Mouse (Mus musculus) embryonic facial prominence, embryonic 13.5 days (tissue): ENCODE measurements around the gene Nradd. TPM values are rescaled to one million over a fixed set of nuclear protein-coding genes. Genes with fewer than 3 reads are reported as not detected.

Experiments used
- ATAC-seq: fragments of 200-750 bp; cut with Nextera tagmentation; 2 replicates; pipeline ENCODE4 v1.8.0; 2017; ENCODE audit warnings: low read depth; ENCODE audit not compliant: insufficient number of reproducible peaks, insufficient read depth, low FRiP score, low TSS enrichment
- H3K27ac ChIP-seq: fragments of 300-500 bp; sonication (generic); 2 replicates; pipeline ENCODE4 v1.5.1; 2015; ENCODE audit warnings: moderate library complexity, mild to moderate bottlenecking, inconsistent platforms
- H3K27me3 ChIP-seq: fragments of 300-500 bp; sonication (generic); 2 replicates; pipeline ENCODE4 v1.6.1; 2015; ENCODE audit warnings: mild to moderate bottlenecking, inconsistent platforms
- H3K36me3 ChIP-seq: fragments of 300-500 bp; sonication (generic); 2 replicates; pipeline ENCODE4 v1.6.1; 2015; ENCODE audit warnings: mild to moderate bottlenecking, inconsistent platforms
- H3K4me1 ChIP-seq: fragments of 300-500 bp; sonication (generic); 2 replicates; pipeline ENCODE4 v1.6.1; 2015; ENCODE audit warnings: inconsistent platforms
- H3K4me2 ChIP-seq: fragments of 300-500 bp; sonication (generic); 2 replicates; pipeline ENCODE4 v1.6.1; 2015; ENCODE audit warnings: moderate library complexity, mild to moderate bottlenecking, inconsistent platforms
- H3K4me3 ChIP-seq: fragments of 300-500 bp; sonication (generic); 2 replicates; pipeline ENCODE4 v1.5.1; 2015; ENCODE audit warnings: mild to moderate bottlenecking, inconsistent platforms
- H3K9ac ChIP-seq: fragments of 300-500 bp; sonication (generic); 2 replicates; pipeline ENCODE4 v1.6.1; 2015; ENCODE audit warnings: mild to moderate bottlenecking, inconsistent platforms
- H3K9me3 ChIP-seq: fragments of 300-500 bp; sonication (generic); 2 replicates; pipeline ENCODE4 v1.6.1; 2016; ENCODE audit warnings: inconsistent platforms
- WGBS: fragments of 180-500 bp; shearing (Covaris S2); methylation state at CpG from one replicate; pipeline ENCODE4 v1.1.7; 2015; ENCODE audit warnings: mixed read lengths; 5-methylcytosine and 5-hydroxymethylcytosine counted together
- polyA plus RNA-seq: library from polyadenylated mRNA; unstranded; fragments of >200 nt; fragmentation: Nextera tagmentation; extraction: Ambion mirVana; gene quantifications from 2 replicates; pipeline ENCODE4 v1.2.1, GENCODE M21; 2015

The Nradd gene
- polyA plus RNA-seq, 1 experiment from 2014 or later: 77.5 TPM

GRCm38 (mm10) chr9:110649775-110650174, 25.5 kb upstream of the Nradd start:
- H3K4me2 ChIP-seq: no peak overlapping the region
- no peak overlapping the region for H3K27ac ChIP-seq
- H3K4me1 ChIP-seq: peaks cover 28% of the 10 kb centered on the region
- no peak overlapping the region for H3K9ac ChIP-seq
- no peaks in the 10 kb centered on the region for H3K36me3 ChIP-seq
- no peaks in the 10 kb centered on the region for H3K9me3 ChIP-seq
- H3K27me3 ChIP-seq: peaks cover 48% of the 10 kb centered on the region
- ATAC-seq: no peak
- no peak overlapping the region for H3K4me3 ChIP-seq

GRCm38 (mm10) chr9:110645219-110645618, 21.0 kb upstream of the Nradd start:
- Histone ChIP-seq H3K36me3 (no peaks in the 10 kb centered on the region), H3K4me2 (no peak overlapping the region), H3K9ac (no peak overlapping the region), H3K27ac (no peak overlapping the region), H3K4me1 (no peaks in the 10 kb centered on the region), H3K9me3 (no peaks in the 10 kb centered on the region), H3K4me3 (no peak overlapping the region), H3K27me3 (peaks cover 2% of the 10 kb centered on the region)
- ATAC-seq: no peak
- 68% methylated on average over 9 of the region's 9 CpGs for WGBS

GRCm38 (mm10) chr9:110644295-110644694, 20.0 kb upstream of the Nradd start:
- H3K36me3 ChIP-seq: no peaks in the 10 kb centered on the region
- H3K9me3 ChIP-seq: no peaks in the 10 kb centered on the region
- WGBS: 75% methylated on average over 10 of the region's 10 CpGs
- no peak overlapping the region for H3K4me3 ChIP-seq
- no peak overlapping the region for H3K9ac ChIP-seq
- H3K4me1 ChIP-seq: no peaks in the 10 kb centered on the region
- no peak overlapping the region for H3K4me2 ChIP-seq
- no peak overlapping the region for H3K27ac ChIP-seq
- no peak for ATAC-seq
- no peaks in the 10 kb centered on the region for H3K27me3 ChIP-seq

- 57% methylated on average over 9 of the region's 9 CpGs for WGBS
- no peaks in the 10 kb centered on the region for H3K9me3 ChIP-seq
- H3K4me3 ChIP-seq: no peak overlapping the region
- no peak overlapping the region for H3K4me2 ChIP-seq
- no peak overlapping the region for H3K9ac ChIP-seq
- ATAC-seq: no peak
- H3K27ac ChIP-seq: no peak overlapping the region
- no peaks in the 10 kb centered on the region for H3K4me1 ChIP-seq
- no peaks in the 10 kb centered on the region for H3K36me3 ChIP-seq
- H3K27me3 ChIP-seq: no peaks in the 10 kb centered on the region
Observed at GRCm38 (mm10) chr9:110643787-110644186, 19.5 kb upstream of the Nradd start.

- 41% methylated on average over 5 of the region's 5 CpGs for WGBS
- H3K9me3 ChIP-seq: no peaks in the 10 kb centered on the region
- H3K27me3 ChIP-seq: no peaks in the 10 kb centered on the region
- ATAC-seq: no peak
- no peaks in the 10 kb centered on the region for H3K36me3 ChIP-seq
- H3K4me1 ChIP-seq: no peaks in the 10 kb centered on the region
- H3K27ac ChIP-seq: no peak overlapping the region
- no peak overlapping the region for H3K9ac ChIP-seq
- H3K4me2 ChIP-seq: no peak overlapping the region
- no peak overlapping the region for H3K4me3 ChIP-seq
Observed at GRCm38 (mm10) chr9:110642812-110643524, 18.7 kb upstream of the Nradd start.

- no peaks in the 10 kb centered on the region for H3K9me3 ChIP-seq
- no peaks in the 10 kb centered on the region for H3K36me3 ChIP-seq
- no peak overlapping the region for H3K4me2 ChIP-seq
- H3K9ac ChIP-seq: no peak overlapping the region
- peaks cover 2% of the 10 kb centered on the region for H3K27me3 ChIP-seq
- H3K27ac ChIP-seq: no peak overlapping the region
- WGBS: 85% methylated on average over 5 of the region's 5 CpGs
- no peak overlapping the region for H3K4me3 ChIP-seq
- no peaks in the 10 kb centered on the region for H3K4me1 ChIP-seq
- ATAC-seq: no peak
Observed at GRCm38 (mm10) chr9:110641006-110641405, 16.8 kb upstream of the Nradd start.

GRCm38 (mm10) chr9:110638611-110639021, 14.4 kb upstream of the Nradd start:
- Histone ChIP-seq H3K4me2 (no peak overlapping the region), H3K27me3 (peaks cover 25% of the 10 kb centered on the region), H3K4me3 (no peak overlapping the region), H3K9ac (no peak overlapping the region), H3K27ac (no peak overlapping the region), H3K4me1 (peaks cover 3% of the 10 kb centered on the region; the same call in 1 of the 2 replicates), H3K36me3 (no peaks in the 10 kb centered on the region), H3K9me3 (no peaks in the 10 kb centered on the region)
- 85% methylated on average over 10 of the region's 10 CpGs for WGBS
- no peak for ATAC-seq

- no peak for ATAC-seq
- H3K4me3 ChIP-seq: no peak overlapping the region
- WGBS: 9% methylated on average over 19 of the region's 19 CpGs
- peak overlapping the region; percentile 18; the same call in 1 of the 2 replicates for H3K4me2 ChIP-seq
- no peaks in the 10 kb centered on the region for H3K36me3 ChIP-seq
- peaks cover 10% of the 10 kb centered on the region; the same call in 1 of the 2 replicates for H3K4me1 ChIP-seq
- H3K27ac ChIP-seq: no peak overlapping the region
- H3K9me3 ChIP-seq: no peaks in the 10 kb centered on the region
- no peak overlapping the region for H3K9ac ChIP-seq
- peaks cover 59% of the 10 kb centered on the region for H3K27me3 ChIP-seq
Observed at GRCm38 (mm10) chr9:110635225-110635624, 11.0 kb upstream of the Nradd start.

- Histone ChIP-seq H3K9me3 (no peaks in the 10 kb centered on the region), H3K4me2 (no peak overlapping the region), H3K9ac (no peak overlapping the region), H3K27ac (no peak overlapping the region), H3K36me3 (no peaks in the 10 kb centered on the region), H3K4me3 (no peak overlapping the region), H3K4me1 (peaks cover 10% of the 10 kb centered on the region; the same call in 1 of the 2 replicates), H3K27me3 (peaks cover 63% of the 10 kb centered on the region)
- 78% methylated on average over 17 of the region's 17 CpGs for WGBS
- ATAC-seq: no peak
Observed at GRCm38 (mm10) chr9:110633882-110634281, 9.6 kb upstream of the Nradd start.

- 85% methylated on average over 15 of the region's 15 CpGs for WGBS
- Histone ChIP-seq H3K4me3 (no peak overlapping the region), H3K36me3 (no peaks in the 10 kb centered on the region), H3K27me3 (peaks cover 63% of the 10 kb centered on the region), H3K27ac (no peak overlapping the region), H3K4me1 (peaks cover 10% of the 10 kb centered on the region; the same call in 1 of the 2 replicates), H3K4me2 (no peak overlapping the region), H3K9me3 (no peaks in the 10 kb centered on the region), H3K9ac (no peak overlapping the region)
- ATAC-seq: no peak
Observed at GRCm38 (mm10) chr9:110632671-110633070, 8.4 kb upstream of the Nradd start.

GRCm38 (mm10) chr9:110631651-110632275, 7.5 kb upstream of the Nradd start:
- Histone ChIP-seq H3K9me3 (no peaks in the 10 kb centered on the region), H3K27me3 (peaks cover 63% of the 10 kb centered on the region), H3K9ac (0 out of 2 replicates have a peak overlapping the region, but pooled peaks have one; percentile 27), H3K4me2 (peak overlapping the region; percentile 57), H3K4me3 (peak overlapping the region; percentile 31), H3K36me3 (no peaks in the 10 kb centered on the region), H3K4me1 (peaks cover 10% of the 10 kb centered on the region; the same call in 1 of the 2 replicates), H3K27ac (no peak overlapping the region)
- ATAC-seq: no peak
- WGBS: 13% methylated on average over 30 of the region's 30 CpGs

GRCm38 (mm10) chr9:110631191-110631590, 6.9 kb upstream of the Nradd start:
- H3K36me3 ChIP-seq: no peaks in the 10 kb centered on the region
- peak overlapping the region; percentile 31 for H3K4me3 ChIP-seq
- no peak overlapping the region for H3K27ac ChIP-seq
- 15% methylated on average over 10 of the region's 10 CpGs for WGBS
- no peak overlapping the region for H3K9ac ChIP-seq
- ATAC-seq: no peak
- H3K27me3 ChIP-seq: peaks cover 63% of the 10 kb centered on the region
- peak overlapping the region; percentile 57 for H3K4me2 ChIP-seq
- H3K9me3 ChIP-seq: no peaks in the 10 kb centered on the region
- H3K4me1 ChIP-seq: peaks cover 10% of the 10 kb centered on the region; the same call in 1 of the 2 replicates
